Mouse (Mus musculus) C2C12 (cell line): ENCODE data around the gene Siae. TPM values are rescaled to one million over a fixed set of nuclear protein-coding genes. Genes with fewer than 3 reads are reported as not detected.

Source experiments
- H3K27me3 ChIP-seq: one replicate; pipeline ENCODE4 v1.6.1; 2011; ENCODE audit not compliant: control insufficient read depth, insufficient read depth, insufficient read length
- H3K36me3 ChIP-seq: one replicate; pipeline ENCODE4 v1.6.1; 2011; ENCODE audit not compliant: control insufficient read depth, insufficient read depth
- H3K4me3 ChIP-seq: one replicate; pipeline ENCODE4 v1.5.1; 2011; ENCODE audit warnings: mild to moderate bottlenecking, control low read depth; ENCODE audit not compliant: poor library complexity, insufficient read depth, severe bottlenecking
- H3K79me2 ChIP-seq: one replicate; pipeline ENCODE4 v1.6.1; 2011; ENCODE audit not compliant: control insufficient read depth, insufficient read depth
- H3K79me3 ChIP-seq: one replicate; pipeline ENCODE4 v1.6.1; 2011; ENCODE audit warnings: low read depth, control low read depth
- H3ac ChIP-seq: one replicate; pipeline ENCODE3; 2011; ENCODE audit warnings: low read depth; ENCODE audit not compliant: control insufficient read depth, insufficient read length
- CEBPB ChIP-seq: IDR thresholded peaks from one replicate; pipeline ENCODE4 v1.6.1; 2011; ENCODE audit warnings: low read depth, mild to moderate bottlenecking, control low read depth, moderate library complexity
- CTCF ChIP-seq: IDR thresholded peaks from one replicate; pipeline ENCODE4 v1.5.1; 2011; ENCODE audit not compliant: control insufficient read depth, insufficient read depth, insufficient read length
- FOSL1 ChIP-seq: IDR thresholded peaks from one replicate; pipeline ENCODE4 v1.8.0; 2011; ENCODE audit warnings: mild to moderate bottlenecking, low read length; ENCODE audit not compliant: poor library complexity, insufficient read depth, severe bottlenecking
- MAX ChIP-seq: IDR thresholded peaks from one replicate; pipeline ENCODE4 v1.6.1; 2011; ENCODE audit warnings: mild to moderate bottlenecking, control low read depth
- MYOD1 ChIP-seq: IDR thresholded peaks from one replicate; pipeline ENCODE4 v1.6.1; 2011; ENCODE audit warnings: low read depth; ENCODE audit not compliant: control insufficient read depth, insufficient read length
- MYOG ChIP-seq: IDR thresholded peaks from one replicate; pipeline ENCODE4 v1.6.1; 2011; ENCODE audit not compliant: control insufficient read depth, insufficient read length; ENCODE audit errors: extremely low read depth
- USF1 ChIP-seq: IDR thresholded peaks from one replicate; pipeline ENCODE4 v1.6.1; 2011; ENCODE audit warnings: low read depth, mild to moderate bottlenecking, control low read depth, moderate library complexity
- polyA plus RNA-seq: library from polyadenylated mRNA; unstranded; fragments of >200 nt; fragmentation: generic; extraction: Trizol; gene quantifications from one replicate; pipeline ENCODE4 v1.2.1, GENCODE M21; 2012; ENCODE audit warnings: missing spikeins

Gene Siae
- polyA plus RNA-seq, 1 experiment: 0.51 TPM

GRCm38 (mm10) chr9:37670261-37670660, 114.8 kb downstream of the Siae start:
- Histone ChIP-seq H3K4me3 (no peak overlapping the region), H3K79me3 (no peaks in the 10 kb centered on the region), H3K27me3 (no peaks in the 10 kb centered on the region), H3K36me3 (no peaks in the 10 kb centered on the region), H3K79me2 (no peaks in the 10 kb centered on the region), H3ac (no peak overlapping the region)
- TF ChIP-seq USF1: no peak
- no peak for TF ChIP-seq MYOG

GRCm38 (mm10) chr9:37675287-37675686, 119.8 kb downstream of the Siae start:
- H3K79me2 ChIP-seq: no peaks in the 10 kb centered on the region
- H3K36me3 ChIP-seq: no peaks in the 10 kb centered on the region
- H3K27me3 ChIP-seq: no peaks in the 10 kb centered on the region
- H3ac ChIP-seq: no peak overlapping the region
- no peaks in the 10 kb centered on the region for H3K79me3 ChIP-seq
- TF ChIP-seq FOSL1 (no peak), CEBPB (no peak), USF1 (no peak), CTCF (no peak), MAX (no peak), MYOG (no peak), MYOD1 (no peak)
- no peak overlapping the region for H3K4me3 ChIP-seq

DNA sequence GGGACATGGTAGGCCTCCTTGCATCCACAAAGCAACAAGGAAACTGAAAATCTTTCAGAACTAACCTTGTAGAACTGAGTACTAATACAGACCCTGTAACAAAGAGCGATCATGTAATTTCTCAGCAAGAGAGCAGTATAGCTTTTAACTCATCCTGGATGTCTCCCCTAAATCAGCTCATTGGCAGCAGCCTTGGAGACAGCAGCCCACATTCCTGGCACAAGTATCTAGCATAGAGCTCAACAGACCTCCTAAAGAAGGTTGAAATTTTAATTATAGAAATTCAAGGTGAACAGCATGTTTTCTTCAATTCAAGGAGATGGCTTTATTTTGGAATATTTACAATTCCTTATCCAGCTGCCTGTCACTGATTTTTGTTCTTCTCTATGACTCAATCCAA, 125.6 kb downstream of the Siae start:
- Histone ChIP-seq H3ac (no peak overlapping the region), H3K79me3 (no peaks in the 10 kb centered on the region), H3K36me3 (no peaks in the 10 kb centered on the region), H3K27me3 (no peaks in the 10 kb centered on the region), H3K4me3 (no peak overlapping the region), H3K79me2 (no peaks in the 10 kb centered on the region)
- no peak for TF ChIP-seq USF1
- TF ChIP-seq MAX: no peak
- TF ChIP-seq MYOG: no peak

GRCm38 (mm10) chr9:37687288-37687940, 131.9 kb downstream of the Siae start:
- H3K79me2 ChIP-seq: no peaks in the 10 kb centered on the region
- no peak overlapping the region for H3ac ChIP-seq
- H3K27me3 ChIP-seq: no peaks in the 10 kb centered on the region
- TF ChIP-seq MAX: no peak
- no peak for TF ChIP-seq CEBPB
- no peak for TF ChIP-seq CTCF
- TF ChIP-seq FOSL1: no peak
- no peak for TF ChIP-seq MYOG
- TF ChIP-seq MYOD1: no peak
- TF ChIP-seq USF1: no peak
- H3K36me3 ChIP-seq: no peaks in the 10 kb centered on the region
- no peak overlapping the region for H3K4me3 ChIP-seq
- no peaks in the 10 kb centered on the region for H3K79me3 ChIP-seq

DNA sequence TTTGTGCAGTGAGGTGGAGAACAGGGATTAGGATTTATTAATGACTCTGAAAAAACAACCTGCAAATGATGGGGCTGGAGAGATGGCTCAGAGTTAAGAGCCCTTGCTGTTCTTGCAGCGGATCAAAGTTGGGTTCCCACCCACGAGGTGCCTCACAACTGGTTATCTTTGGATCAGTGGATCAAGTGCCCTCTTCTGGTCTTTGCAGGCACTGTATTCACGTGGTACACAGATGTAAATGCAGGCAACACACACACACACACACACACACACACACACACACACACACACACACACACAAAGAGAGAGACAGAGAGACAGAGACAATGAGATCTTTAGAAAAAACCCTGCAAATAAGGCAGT, 132.4 kb downstream of the Siae start:
- Histone ChIP-seq H3K79me2 (no peaks in the 10 kb centered on the region), H3K4me3 (no peak overlapping the region), H3ac (no peak overlapping the region), H3K36me3 (no peaks in the 10 kb centered on the region), H3K79me3 (no peaks in the 10 kb centered on the region), H3K27me3 (no peaks in the 10 kb centered on the region)
- TF ChIP-seq MAX (no peak), CEBPB (no peak), USF1 (no peak), MYOG (no peak), FOSL1 (no peak), CTCF (no peak), MYOD1 (no peak)

DNA sequence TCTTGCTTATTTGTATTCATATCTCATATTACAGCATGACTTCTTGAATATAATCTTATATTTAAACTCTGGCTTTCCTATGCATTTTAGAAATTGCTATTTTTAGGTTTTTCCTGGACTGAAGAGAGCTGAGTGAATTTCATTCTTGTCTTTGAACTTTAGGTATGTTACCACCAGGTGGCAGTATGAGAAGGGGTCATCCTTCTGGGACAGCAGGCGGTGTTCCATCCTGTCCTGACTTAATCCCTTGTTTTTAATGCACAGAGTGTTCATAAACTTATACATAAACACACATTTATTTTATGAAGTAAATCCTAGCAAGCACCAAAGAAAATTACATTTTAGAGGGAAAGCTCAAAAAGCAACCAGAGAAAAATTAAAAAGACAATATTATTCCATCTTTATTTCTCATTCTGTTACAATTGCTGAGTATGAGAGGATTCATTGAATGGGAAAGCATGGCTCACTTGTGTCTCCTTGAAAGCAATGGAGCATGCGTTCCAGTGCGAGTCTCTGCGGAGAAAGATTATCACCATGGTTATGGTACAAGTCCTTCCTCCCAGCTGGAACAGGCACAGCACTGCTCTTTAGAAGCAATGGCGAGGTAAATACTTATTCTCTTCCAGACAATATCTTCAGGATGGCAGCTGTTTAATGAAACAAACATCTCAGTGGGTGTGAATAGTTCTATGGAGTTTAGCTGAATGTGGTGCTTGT, 134.6 kb downstream of the Siae start:
- Histone ChIP-seq H3K27me3 (no peaks in the 10 kb centered on the region), H3K79me2 (no peaks in the 10 kb centered on the region), H3K4me3 (no peak overlapping the region), H3ac (no peak overlapping the region), H3K79me3 (no peaks in the 10 kb centered on the region), H3K36me3 (no peaks in the 10 kb centered on the region)
- TF ChIP-seq FOSL1: no peak
- no peak for TF ChIP-seq MYOD1
- no peak for TF ChIP-seq MAX

Other genes with a start within 250 kb of the Siae start
- 0.56 TPM for gene Ccdc15, start 207.3 kb upstream of the Siae start, polyA plus RNA-seq
- gene Hepacam, start 188.3 kb upstream of the Siae start, polyA plus RNA-seq: 0.01 TPM
- not detected for gene Robo4, start 153.8 kb upstream of the Siae start, polyA plus RNA-seq
- gene Robo3, start 122.5 kb upstream of the Siae start, polyA plus RNA-seq: 0.18 TPM
- gene Msantd2, start 66.4 kb upstream of the Siae start, polyA plus RNA-seq: 8.4 TPM
- gene Esam, start 27.6 kb upstream of the Siae start, polyA plus RNA-seq: 0.06 TPM
- 0.18 TPM for gene Vsig2, start 16.4 kb upstream of the Siae start, polyA plus RNA-seq
- 2.6 TPM for gene Nrgn, start 2.8 kb upstream of the Siae start, polyA plus RNA-seq
- 1.2 TPM for gene Spa17, start 58.0 kb downstream of the Siae start, polyA plus RNA-seq
- 89.7 TPM for gene Tbrg1, start 101.6 kb downstream of the Siae start, polyA plus RNA-seq
- not detected for gene Panx3, start 113.5 kb downstream of the Siae start, polyA plus RNA-seq
- gene Olfr160, start 160.6 kb downstream of the Siae start, polyA plus RNA-seq: not detected
- not detected for gene Olfr874, start 189.4 kb downstream of the Siae start, polyA plus RNA-seq
- not detected for gene Olfr875, start 216.2 kb downstream of the Siae start, polyA plus RNA-seq
- gene Olfr876, start 247.3 kb downstream of the Siae start, polyA plus RNA-seq: not detected